Mouse (Mus musculus) thymus, postnatal 0 days (tissue): ENCODE measurements at regions not wholly inside any gene's neighbourhood (a gene's known extent, or its start where the extent isn't known, plus 50 kb on each side); places are given as distances from the start of the nearest gene placed in this dataset.

Experiments used
- DNase-seq: peaks from one replicate; pipeline ENCODE4 v3.0.0-alpha.2; 2015; ENCODE audit warnings: low spot score

GRCm38 (mm10) chrX:11158416-11158815 is 140.6 kb upstream of the H2al1a start:
- no peak for DNase-seq

- DNase-seq: no peak
Observed at GRCm38 (mm10) chrX:11170416-11170815, 128.6 kb upstream of the H2al1a start.

GRCm38 (mm10) chrX:11180194-11180816 is 118.8 kb upstream of the H2al1a start:
- DNase-seq: peak; percentile 12

GRCm38 (mm10) chrX:11181855-11182254 is 117.2 kb upstream of the H2al1a start:
- no peak for DNase-seq

GRCm38 (mm10) chrX:11190851-11191250 is 108.2 kb upstream of the H2al1a start:
- no peak for DNase-seq

- DNase-seq: no peak
Observed at GRCm38 (mm10) chrX:11204135-11204534, 94.9 kb upstream of the H2al1a start.

GRCm38 (mm10) chrX:11209895-11210294 is 89.2 kb upstream of the H2al1a start:
- no peak for DNase-seq

GRCm38 (mm10) chrX:11212811-11213210 is 86.2 kb upstream of the H2al1a start:
- DNase-seq: no peak

- DNase-seq: peak; percentile 50
Observed at GRCm38 (mm10) chrX:11213492-11213891, 85.6 kb upstream of the H2al1a start.

GRCm38 (mm10) chrX:11239066-11239465 is 60.0 kb upstream of the H2al1a start:
- no peak for DNase-seq

GRCm38 (mm10) chrX:11245576-11245975 is 53.5 kb upstream of the H2al1a start:
- DNase-seq: no peak
